8 mouse cellular contexts compared by ENCODE assay signal in genomic region chr17:35105740-35106389, GRCm38 (mm10). TPM values are rescaled to one million over a fixed set of nuclear protein-coding genes. Genes with fewer than 3 reads are reported as not detected.
A peak's percentile ranks its signal among the peaks of the same experiment; 100 is the strongest.
DNase-seq lines count a peak whose midpoint lies in the region; ATAC-seq and TF ChIP-seq lines count a peak whose summit lies in the region.

No protein-coding gene starts in this region.

- TF ChIP-seq POLR2A in spleen, adult 2 months (IDR thresholded peaks at IDR 0.05; ENCODE audit: low read depth, low read length): no peak

- H3K4me1 ChIP-seq in spleen, adult 2 months (ENCODE audit: control insufficient read depth, insufficient read depth, insufficient read length): no peaks in the 10 kb centered on the region
- H3K4me1 ChIP-seq in heart, postnatal 0 days (ENCODE audit: control insufficient read depth, insufficient read depth): no peaks in the 10 kb centered on the region
- peaks cover 12% of the 10 kb centered on the region for H3K4me1 ChIP-seq in midbrain, embryonic 10.5 days

- peaks cover 15% of the 10 kb centered on the region for H3K36me3 ChIP-seq in spleen, adult 2 months (ENCODE audit: control insufficient read depth, insufficient read depth, low read length)
- peaks cover 35% of the 10 kb centered on the region for H3K36me3 ChIP-seq in heart, postnatal 0 days (replicated peaks; ENCODE audit: control insufficient read depth, insufficient read depth, low read length)
- H3K36me3 ChIP-seq in midbrain, embryonic 10.5 days: peaks cover 33% of the 10 kb centered on the region

- H3K9me3 ChIP-seq in heart, postnatal 0 days (replicated peaks; ENCODE audit: control insufficient read depth, low read length): no peaks in the 10 kb centered on the region
- H3K9me3 ChIP-seq in midbrain, embryonic 10.5 days (replicated peaks): no peaks in the 10 kb centered on the region

- no peak for DNase-seq in spleen, adult 2 months (ENCODE audit: low read depth in 1 of 2, low spot score in 2 of 2)
- DNase-seq in spleen, adult 12 weeks (ENCODE audit: low spot score): no peak
- DNase-seq in cerebellum, postnatal 10 days: peak; percentile 83 to 84
- DNase-seq in heart, postnatal 0 days (ENCODE audit: low spot score): peak; percentile 26
- DNase-seq in kidney, postnatal 4 days: peak; percentile 69 to 82
- peak; percentile 47 for DNase-seq in midbrain, embryonic 10.5 days (ENCODE audit: low spot score)
- DNase-seq in thymus, postnatal 4 days: peak; percentile 68
- no peak for DNase-seq in adrenal gland, adult 2 months

- H3K9ac ChIP-seq in heart, postnatal 0 days (replicated peaks; ENCODE audit: low read depth, low read length): 0 out of 2 replicates have a peak overlapping the region, but pooled peaks have one; percentile 1

- no peak for ATAC-seq in heart, postnatal 0 days (ENCODE audit: insufficient read depth, low read depth)

- no peak overlapping the region for H3K4me3 ChIP-seq in spleen, adult 2 months (ENCODE audit: extremely low read depth, insufficient read depth, insufficient read length)
- no peak overlapping the region for H3K4me3 ChIP-seq in heart, postnatal 0 days (ENCODE audit: low read depth, low read length)
- H3K4me3 ChIP-seq in midbrain, embryonic 10.5 days: peak overlapping the region; percentile 38

- 31% methylated on average over 13 of the region's 13 CpGs for WGBS in spleen, adult 2 months
- WGBS in heart, postnatal 0 days: 30% methylated on average over 13 of the region's 13 CpGs
- 24% methylated on average over 13 of the region's 13 CpGs for WGBS in midbrain, embryonic 10.5 days

- no peaks in the 10 kb centered on the region for H3K27me3 ChIP-seq in spleen, adult 2 months (ENCODE audit: control insufficient read depth, insufficient read depth, low read length)
- no peaks in the 10 kb centered on the region for H3K27me3 ChIP-seq in heart, postnatal 0 days (ENCODE audit: control insufficient read depth, insufficient read depth, low read length)
- H3K27me3 ChIP-seq in midbrain, embryonic 10.5 days (ENCODE audit: low read depth, poor library complexity, severe bottlenecking): no peaks in the 10 kb centered on the region

- no peak for TF ChIP-seq EP300 in heart, postnatal 0 days (IDR thresholded peaks at IDR 0.05; ENCODE audit: low read depth)

- H3K4me2 ChIP-seq in heart, postnatal 0 days (ENCODE audit: low read depth, low read length): no peak overlapping the region

- H3K27ac ChIP-seq in spleen, adult 2 months (ENCODE audit: insufficient read depth, low read length): no peak overlapping the region
- no peak overlapping the region for H3K27ac ChIP-seq in heart, postnatal 0 days (ENCODE audit: low read depth)
- peak overlapping the region; percentile 84 for H3K27ac ChIP-seq in midbrain, embryonic 10.5 days (replicated peaks)

- TF ChIP-seq CTCF in spleen, adult 2 months (IDR thresholded peaks at IDR 0.05; ENCODE audit: extremely low read depth, insufficient read depth, insufficient read length, insufficient replicate concordance): peak; percentile 46; the same call in 1 of the 2 replicates
- peak; percentile 59 for TF ChIP-seq CTCF in heart, postnatal 0 days (IDR thresholded peaks at IDR 0.05; ENCODE audit: low read depth)

RNA-seq across cellular contexts. Expression of gene Ly6g5c, which starts 2.2 kb away (rescaled TPM):
- polyA plus RNA-seq in spleen, adult 2 months (2012; rRNA removed): not detected in 2 replicates
- not detected in 2 replicates for total RNA-seq in heart, postnatal 0 days (2014; rRNA removed; ENCODE audit: low replicate concordance)
- 0.25 and 0.26 TPM in 2 replicates for polyA plus RNA-seq in heart, postnatal 0 days (2015; fragmentation: Nextera tagmentation; extraction: Ambion mirVana)
- not detected in 2 replicates for polyA plus RNA-seq in midbrain, embryonic 10.5 days (2016; fragmentation: Nextera tagmentation; extraction: Ambion mirVana)
- total RNA-seq in adrenal gland, adult 2 months (2021): not detected
- polyA plus RNA-seq in adrenal gland, adult 2 months (2012; rRNA removed): not detected in 2 replicates

RNA-seq across cellular contexts. Expression of gene Ly6g5b, which starts 9.4 kb away (rescaled TPM):
- 2.4 and 2.9 TPM in 2 replicates for polyA plus RNA-seq in spleen, adult 2 months (2012; rRNA removed)
- total RNA-seq in heart, postnatal 0 days (2014; rRNA removed; ENCODE audit: low replicate concordance): 0.97 TPM in 1 of 2 replicates, not detected in the other
- polyA plus RNA-seq in heart, postnatal 0 days (2015; fragmentation: Nextera tagmentation; extraction: Ambion mirVana): 0.30 TPM in 1 of 2 replicates, not detected in the other
- polyA plus RNA-seq in midbrain, embryonic 10.5 days (2016; fragmentation: Nextera tagmentation; extraction: Ambion mirVana): 0.99 and 1.1 TPM in 2 replicates
- under 1 TPM; 0.23 to 0.35 TPM for total RNA-seq in adrenal gland, adult 2 months (2021)
- polyA plus RNA-seq in adrenal gland, adult 2 months (2012; rRNA removed): 0.42 and 0.52 TPM in 2 replicates

RNA-seq across cellular contexts. Expression of gene Gpank1, which starts 15.4 kb away (rescaled TPM):
- 20.9 and 29.9 TPM in 2 replicates for polyA plus RNA-seq in spleen, adult 2 months (2012; rRNA removed)
- 4.2 and 24.1 TPM in 2 replicates for total RNA-seq in heart, postnatal 0 days (2014; rRNA removed; ENCODE audit: low replicate concordance)
- polyA plus RNA-seq in heart, postnatal 0 days (2015; fragmentation: Nextera tagmentation; extraction: Ambion mirVana): 9.1 and 9.6 TPM in 2 replicates
- polyA plus RNA-seq in midbrain, embryonic 10.5 days (2016; fragmentation: Nextera tagmentation; extraction: Ambion mirVana): 33.4 and 34.5 TPM in 2 replicates
- total RNA-seq in adrenal gland, adult 2 months (2021): 10 to 100 TPM; 12.4 to 12.8 TPM
- polyA plus RNA-seq in adrenal gland, adult 2 months (2012; rRNA removed): 13.3 and 15.8 TPM in 2 replicates

RNA-seq across cellular contexts. Expression of gene Csnk2b, which starts 16.0 kb away (rescaled TPM):
- 176 and 238 TPM in 2 replicates for polyA plus RNA-seq in spleen, adult 2 months (2012; rRNA removed)
- total RNA-seq in heart, postnatal 0 days (2014; rRNA removed; ENCODE audit: low replicate concordance): 239 and 244 TPM in 2 replicates
- polyA plus RNA-seq in heart, postnatal 0 days (2015; fragmentation: Nextera tagmentation; extraction: Ambion mirVana): 232 and 241 TPM in 2 replicates
- polyA plus RNA-seq in midbrain, embryonic 10.5 days (2016; fragmentation: Nextera tagmentation; extraction: Ambion mirVana): 299 and 306 TPM in 2 replicates
- 100 to 1,000 TPM; 212 to 337 TPM for total RNA-seq in adrenal gland, adult 2 months (2021)
- polyA plus RNA-seq in adrenal gland, adult 2 months (2012; rRNA removed): 358 and 360 TPM in 2 replicates

RNA-seq across cellular contexts. Expression of gene Abhd16a, which starts 16.8 kb away (rescaled TPM):
- 119 and 154 TPM in 2 replicates for polyA plus RNA-seq in spleen, adult 2 months (2012; rRNA removed)
- 74.3 and 131 TPM in 2 replicates for total RNA-seq in heart, postnatal 0 days (2014; rRNA removed; ENCODE audit: low replicate concordance)
- 73.2 and 74.1 TPM in 2 replicates for polyA plus RNA-seq in heart, postnatal 0 days (2015; fragmentation: Nextera tagmentation; extraction: Ambion mirVana)
- polyA plus RNA-seq in midbrain, embryonic 10.5 days (2016; fragmentation: Nextera tagmentation; extraction: Ambion mirVana): 56.7 and 68.5 TPM in 2 replicates
- total RNA-seq in adrenal gland, adult 2 months (2021): 10 to 100 TPM; 71.8 to 95.8 TPM
- polyA plus RNA-seq in adrenal gland, adult 2 months (2012; rRNA removed): 219 and 291 TPM in 2 replicates

Comparison
In these comparisons a context has a peak if more than half of its experiments do, and no peak if none do; other contexts are left out.
1. DNase-seq: peak in cerebellum, postnatal 10 days (2 of 2), heart, postnatal 0 days (single experiment), kidney, postnatal 4 days (2 of 2), midbrain, embryonic 10.5 days (single experiment) and thymus, postnatal 4 days (single experiment); none in spleen, adult 2 months (0 of 2), spleen, adult 12 weeks (single experiment) and adrenal gland, adult 2 months (single experiment).